Mouse (Mus musculus) E14TG2a.4 (cell line): ENCODE results near the gene Ndufs4.
"Not testable (repeated sequence)": the region's sequence is repeated elsewhere in the genome, so short reads cannot be mapped to it uniquely, and the experiment has no call there.

Source experiments
- H3K27me3 ChIP-seq: 2 replicates; pipeline ENCODE4 v1.6.1; 2014; ENCODE audit warnings: low read length, control low read depth; ENCODE audit not compliant: insufficient read depth
- H3K36me3 ChIP-seq: 2 replicates; pipeline ENCODE4 v1.6.1; 2014; ENCODE audit warnings: low read length, control low read depth; ENCODE audit not compliant: insufficient read depth
- H3K4me1 ChIP-seq: replicated peaks from 2 replicates; pipeline ENCODE4 v1.6.1; 2014; ENCODE audit warnings: low read depth, low read length, control low read depth
- H3K4me3 ChIP-seq: replicated peaks from 2 replicates; pipeline ENCODE4 v1.5.1; 2014; ENCODE audit warnings: mild to moderate bottlenecking, low read length
- H3K9me3 ChIP-seq: 2 replicates; pipeline ENCODE4 v1.6.1; 2014; ENCODE audit warnings: low read length, control low read depth
- CTCF ChIP-seq: conservative IDR thresholded peaks from 2 replicates; pipeline ENCODE4 v1.5.1; 2014; ENCODE audit warnings: low read length
- NANOG ChIP-seq: IDR thresholded peaks from 2 replicates; pipeline ENCODE4 v1.6.1; 2014; ENCODE audit warnings: borderline replicate concordance, low read length, mixed read lengths
- POU5F1 ChIP-seq: IDR thresholded peaks from 2 replicates; pipeline ENCODE4 v1.6.1; 2014; ENCODE audit warnings: low read length, borderline replicate concordance

Ndufs4 gene

GRCm38 (mm10) chr13:114314953-114315352 lies 73.1 kb downstream of the Ndufs4 start:
- Histone ChIP-seq H3K27me3 (no peaks in the 10 kb centered on the region), H3K36me3 (no peaks in the 10 kb centered on the region; the same call in 1 of the 2 replicates), H3K4me1 (peaks cover 9% of the 10 kb centered on the region), H3K9me3 (no peaks in the 10 kb centered on the region), H3K4me3 (no peak overlapping the region)
- TF ChIP-seq POU5F1 (no peak), NANOG (no peak)

DNA sequence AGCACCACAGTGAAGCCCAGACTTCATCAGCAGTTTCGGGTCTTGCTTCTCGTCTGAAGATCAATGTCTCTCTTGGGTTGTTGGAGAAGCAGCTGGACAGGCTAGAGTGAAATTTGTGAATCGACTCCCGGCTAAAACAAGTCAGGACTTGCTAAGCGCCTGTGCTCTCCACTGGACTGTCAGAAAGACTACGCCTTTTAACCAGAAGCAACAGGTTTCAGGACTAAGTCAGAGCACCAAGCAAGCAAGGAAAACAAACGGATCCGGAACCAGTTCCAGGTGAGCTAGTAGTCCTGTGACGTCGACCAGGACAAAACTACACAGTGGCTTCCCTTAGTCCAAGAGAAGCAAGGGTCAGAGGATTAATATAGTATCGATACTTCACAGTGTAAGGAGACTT lies 77.5 kb downstream of the Ndufs4 start:
- no peak for TF ChIP-seq CTCF
- Histone ChIP-seq H3K9me3 (no peaks in the 10 kb centered on the region), H3K4me1 (peaks cover 20% of the 10 kb centered on the region), H3K27me3 (no peaks in the 10 kb centered on the region), H3K4me3 (0 out of 2 replicates have a peak overlapping the region, but pooled peaks have one; percentile 8), H3K36me3 (peaks cover 4% of the 10 kb centered on the region; the same call in 1 of the 2 replicates)

GRCm38 (mm10) chr13:114304684-114305083 lies 83.4 kb downstream of the Ndufs4 start:
- no peak overlapping the region for H3K4me3 ChIP-seq

DNA sequence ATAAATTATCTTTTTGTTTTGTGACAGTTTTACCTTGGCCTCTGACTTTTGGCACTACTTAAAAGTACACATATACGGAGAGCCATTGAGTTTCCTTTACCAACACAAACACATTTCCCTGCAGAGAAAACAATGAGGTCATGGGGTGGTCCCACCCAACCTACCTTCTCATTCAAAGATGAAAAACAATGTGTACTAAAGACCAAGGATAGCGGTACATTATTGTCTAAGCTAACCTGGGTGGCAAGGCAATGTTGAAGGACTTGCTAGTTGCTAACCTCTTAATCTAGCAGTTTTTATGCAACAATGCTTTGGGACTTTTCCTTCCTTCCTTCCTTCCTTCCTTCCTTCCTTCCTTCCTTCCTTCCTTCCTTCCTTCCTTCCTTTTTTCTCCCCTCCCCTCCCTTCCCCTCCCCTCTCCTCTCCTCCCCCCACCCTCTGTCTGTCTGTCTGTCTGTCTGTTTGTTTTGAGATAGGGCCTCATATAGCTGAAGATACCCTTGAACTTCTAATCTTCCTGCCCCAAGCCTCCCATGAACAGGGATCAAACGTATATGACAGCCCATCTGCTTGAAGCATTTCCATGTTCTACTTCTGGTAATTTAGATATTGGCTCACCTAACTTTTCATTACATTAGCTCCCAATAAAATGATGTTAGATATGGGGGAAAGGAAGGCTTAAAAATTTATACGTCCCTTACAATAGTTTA lies 84.4 kb downstream of the Ndufs4 start:
- Histone ChIP-seq H3K4me1 (peaks cover 57% of the 10 kb centered on the region), H3K36me3 (peaks cover 15% of the 10 kb centered on the region), H3K4me3 (no peak overlapping the region), H3K27me3 (no peaks in the 10 kb centered on the region), H3K9me3 (no peaks in the 10 kb centered on the region)
- TF ChIP-seq NANOG (peak; percentile 68), CTCF (no peak)

More at GRCm38 (mm10) chr13:114304684-114305083, 83.4 kb downstream of the Ndufs4 start:
- Histone ChIP-seq H3K36me3 (peaks cover 8% of the 10 kb centered on the region), H3K4me1 (peaks cover 47% of the 10 kb centered on the region), H3K27me3 (no peaks in the 10 kb centered on the region), H3K9me3 (no peaks in the 10 kb centered on the region)
- TF ChIP-seq NANOG = no peak
- no peak for TF ChIP-seq POU5F1
- no peak for TF ChIP-seq CTCF

DNA sequence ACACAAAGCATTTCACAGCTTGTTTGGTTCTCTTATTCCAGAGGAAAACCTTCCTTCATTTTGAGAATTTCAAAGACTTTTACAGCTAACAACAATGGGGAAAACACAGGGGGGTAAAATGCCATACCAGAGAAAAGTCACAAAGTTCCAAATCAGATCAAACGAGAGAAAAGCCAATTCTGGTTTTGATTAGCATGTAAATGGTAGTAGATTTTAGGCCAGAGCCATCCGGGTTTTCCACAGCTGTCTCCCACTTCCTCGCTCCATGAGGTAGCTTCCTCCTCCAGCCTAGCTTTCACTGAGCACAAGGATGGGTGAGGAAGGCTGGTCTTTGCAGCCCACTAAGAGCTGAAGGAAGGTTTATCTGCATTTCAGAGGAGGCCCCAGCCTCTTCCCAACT lies 90.3 kb downstream of the Ndufs4 start:
- Histone ChIP-seq H3K36me3 (peaks cover 11% of the 10 kb centered on the region), H3K27me3 (no peaks in the 10 kb centered on the region), H3K4me3 (no peak overlapping the region), H3K9me3 (0 out of 2 replicates have a peak, but pooled peaks cover 2% of the 10 kb centered on the region), H3K4me1 (peaks cover 66% of the 10 kb centered on the region)
- TF ChIP-seq NANOG (peak; percentile 42; the same call in 1 of the 2 replicates), POU5F1 (no peak)

DNA sequence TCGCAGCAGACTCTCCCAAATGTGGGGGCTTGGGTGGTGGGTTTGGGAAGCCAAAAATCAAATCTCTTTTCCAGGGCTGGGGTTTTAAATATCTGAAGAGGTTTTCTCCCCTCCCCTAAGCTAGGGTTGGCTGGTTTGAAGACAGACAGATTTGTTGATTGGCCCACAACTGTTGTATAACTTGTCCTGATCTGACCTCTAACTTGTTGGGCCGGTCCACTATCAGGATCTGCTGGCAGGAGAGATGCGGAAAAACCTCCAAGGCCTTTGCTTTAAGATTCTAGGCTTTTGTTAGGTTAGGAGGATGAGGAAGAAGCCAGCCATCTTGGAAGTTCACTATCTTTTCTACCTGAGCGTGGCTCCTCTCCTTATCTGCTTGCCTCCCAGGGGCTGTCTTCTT lies 91.5 kb downstream of the Ndufs4 start:
- H3K4me3 ChIP-seq = no peak overlapping the region
- TF ChIP-seq CTCF (no peak), NANOG (no peak), POU5F1 (no peak)
- H3K27me3 ChIP-seq = no peaks in the 10 kb centered on the region
- peaks cover 8% of the 10 kb centered on the region; the same call in 1 of the 2 replicates for H3K36me3 ChIP-seq
- H3K9me3 ChIP-seq = peaks cover 7% of the 10 kb centered on the region; the same call in 1 of the 2 replicates
- peaks cover 63% of the 10 kb centered on the region for H3K4me1 ChIP-seq

DNA sequence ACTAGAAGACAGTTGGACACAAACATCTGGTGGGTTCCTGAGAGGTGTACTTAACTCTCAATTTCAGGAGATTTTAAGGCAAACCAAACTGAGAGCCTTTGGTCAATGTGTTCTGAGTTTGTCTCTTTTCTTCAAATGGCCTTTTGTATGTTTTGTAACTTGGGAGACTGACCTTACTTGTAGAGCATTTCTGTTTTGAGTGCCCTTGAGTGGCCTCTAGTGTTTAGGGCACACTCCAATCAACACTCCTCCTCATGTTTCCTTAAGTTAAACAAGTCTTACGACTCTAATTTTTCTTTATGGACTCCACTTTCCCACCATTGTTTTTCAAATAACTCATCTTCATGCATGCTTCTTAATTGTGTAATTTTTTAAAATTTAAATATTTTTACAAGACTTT lies 98.6 kb downstream of the Ndufs4 start:
- Histone ChIP-seq H3K9me3 (peaks cover 7% of the 10 kb centered on the region; the same call in 1 of the 2 replicates), H3K4me3 (no peak overlapping the region), H3K27me3 (no peaks in the 10 kb centered on the region), H3K36me3 (peaks cover 23% of the 10 kb centered on the region), H3K4me1 (peaks cover 22% of the 10 kb centered on the region)
- TF ChIP-seq CTCF (no peak), POU5F1 (no peak), NANOG (no peak)

- Histone ChIP-seq H3K4me3 (no peak overlapping the region), H3K9me3 (peaks cover 7% of the 10 kb centered on the region; the same call in 1 of the 2 replicates), H3K36me3 (peaks cover 25% of the 10 kb centered on the region), H3K27me3 (no peaks in the 10 kb centered on the region), H3K4me1 (peaks cover 15% of the 10 kb centered on the region)
- TF ChIP-seq NANOG = no peak
- TF ChIP-seq CTCF = no peak
- TF ChIP-seq POU5F1 = no peak
These were observed 99.5 kb downstream of the Ndufs4 start for GRCm38 (mm10) chr13:114288511-114288910.

- peaks cover 17% of the 10 kb centered on the region for H3K4me1 ChIP-seq
- peaks cover 21% of the 10 kb centered on the region for H3K36me3 ChIP-seq
- H3K27me3 ChIP-seq, H3K4me3 ChIP-seq: not testable (repeated sequence)
- peaks cover 28% of the 10 kb centered on the region for H3K9me3 ChIP-seq
These were observed 109.4 kb downstream of the Ndufs4 start for GRCm38 (mm10) chr13:114278690-114279089.
